Mouse (Mus musculus): ENCODE data around the gene Tas2r117. TPM values are rescaled to one million over a fixed set of nuclear protein-coding genes. Genes with fewer than 3 reads are reported as not detected.

Tas2r117 gene
- not detected in 2 replicates for total RNA-seq (2015; ENCODE audit: low replicate concordance)
- not detected in 2 replicates for total RNA-seq (2017; ENCODE audit: low replicate concordance)

DNA sequence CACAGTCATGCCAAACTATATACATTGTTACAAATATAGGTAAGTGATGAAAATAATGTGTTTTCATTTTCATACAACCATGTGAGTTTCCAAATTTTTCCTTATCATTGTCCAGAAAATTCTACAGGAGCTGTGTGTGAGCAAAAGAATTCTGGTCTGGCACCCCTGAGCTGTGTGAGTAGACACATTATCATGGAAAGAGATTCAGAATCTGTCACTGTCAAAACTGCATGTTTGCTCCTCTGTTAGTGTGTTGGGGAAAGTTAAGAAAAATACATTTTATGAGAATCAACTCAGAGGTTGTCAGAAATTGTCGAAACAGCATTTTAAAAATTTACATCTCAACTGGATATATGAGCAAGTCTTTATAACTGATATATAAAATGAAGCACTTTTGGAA is at the start of gene Tas2r117:
Gene Tas2r117, plus strand, starts transcription at position 301 of the 400 bp plus-strand sequence.
- no peak for ATAC-seq (replicated peaks; ENCODE audit: low FRiP score, poor library complexity, severe bottlenecking)

GRCm38 (mm10) chr6:132754430-132754829 is 48.2 kb upstream of the Tas2r117 start, which contains the start of gene Tas2r124:
TSS of gene Tas2r124 (plus strand) at chr6:132754730.
- no peak for ATAC-seq (replicated peaks; ENCODE audit: low FRiP score, poor library complexity, severe bottlenecking)

- no peak for ATAC-seq (replicated peaks; ENCODE audit: low FRiP score, poor library complexity, severe bottlenecking)
These were observed 40.8 kb upstream of the Tas2r117 start, which contains the start of gene Tas2r102 for GRCm38 (mm10) chr6:132761831-132762230. TSS of gene Tas2r102 (plus strand) at chr6:132762131.

- no peak for ATAC-seq (replicated peaks; ENCODE audit: low FRiP score, poor library complexity, severe bottlenecking)
These were observed 24.6 kb upstream of the Tas2r117 start, which contains the start of gene Tas2r136 for GRCm38 (mm10) chr6:132778062-132778461. TSS of gene Tas2r136 (minus strand) at chr6:132778162.

DNA sequence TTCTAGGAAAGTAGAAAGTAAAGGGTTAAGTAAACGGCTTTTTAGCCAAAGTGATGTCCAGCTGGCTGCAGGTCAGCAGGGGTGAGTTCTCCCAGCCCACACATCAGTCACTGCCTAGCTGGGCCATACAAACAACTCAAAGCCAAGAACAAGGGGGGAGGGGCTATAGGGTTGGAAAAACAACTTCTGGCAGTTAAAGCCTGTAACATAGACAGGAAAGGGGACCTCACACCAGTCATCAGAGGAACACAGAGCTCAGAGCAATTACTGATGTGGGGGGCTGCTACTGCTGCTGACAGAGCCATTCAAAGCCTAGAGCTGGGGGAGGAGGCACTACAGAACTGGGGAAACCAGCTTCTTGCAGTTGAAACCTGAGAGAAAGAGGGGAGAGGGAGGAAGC is 7.2 kb upstream of the Tas2r117 start:
- no peak for ATAC-seq (replicated peaks; ENCODE audit: low FRiP score, poor library complexity, severe bottlenecking)

DNA sequence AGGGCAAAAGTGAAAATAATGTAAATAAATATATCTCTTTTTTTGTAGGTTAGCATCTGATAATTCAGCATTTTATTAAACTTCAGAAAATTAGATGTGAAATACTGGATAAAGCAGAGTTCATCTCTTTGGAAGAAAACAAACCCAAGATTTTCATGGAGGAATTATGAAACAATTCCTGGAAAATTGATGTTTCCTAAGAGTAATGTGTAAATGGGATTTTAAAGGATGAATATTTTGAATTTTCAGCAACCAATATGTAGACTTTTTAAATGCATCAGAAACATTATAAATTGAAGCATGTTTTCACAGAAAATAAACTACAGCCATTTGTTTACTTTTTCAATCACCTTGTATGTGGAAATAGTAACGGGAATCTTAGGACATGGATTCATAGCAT is 44.2 kb downstream of the Tas2r117 start, which contains the start of gene Tas2r123:
Gene Tas2r123, plus strand, starts transcription at position 301 of the 400 bp plus-strand sequence.
- no peak for ATAC-seq (replicated peaks; ENCODE audit: low FRiP score, poor library complexity, severe bottlenecking)

Other genes starting within 250 kb of the Tas2r117 start
- not detected in 2 replicates for gene Prh1, start 233.0 kb upstream of the Tas2r117 start, total RNA-seq (2015; ENCODE audit: low replicate concordance)
- not detected in 2 replicates for gene Prh1, start 233.0 kb upstream of the Tas2r117 start, total RNA-seq (2017; ENCODE audit: low replicate concordance)
- gene Prp2, start 206.9 kb upstream of the Tas2r117 start, total RNA-seq (2015; ENCODE audit: low replicate concordance), result not detected in 2 replicates
- not detected in 2 replicates for gene Prp2, start 206.9 kb upstream of the Tas2r117 start, total RNA-seq (2017; ENCODE audit: low replicate concordance)
- gene A630073D07Rik, start 151.3 kb upstream of the Tas2r117 start, total RNA-seq (2015; ENCODE audit: low replicate concordance), result not detected in 2 replicates
- gene A630073D07Rik, start 151.3 kb upstream of the Tas2r117 start, total RNA-seq (2017; ENCODE audit: low replicate concordance), result not detected in 2 replicates
- not detected in 2 replicates for gene Tas2r120, start 145.9 kb upstream of the Tas2r117 start, total RNA-seq (2015; ENCODE audit: low replicate concordance)
- not detected in 2 replicates for gene Tas2r120, start 145.9 kb upstream of the Tas2r117 start, total RNA-seq (2017; ENCODE audit: low replicate concordance)
- gene Tas2r121, start 101.8 kb upstream of the Tas2r117 start, total RNA-seq (2015; ENCODE audit: low replicate concordance), result not detected in 2 replicates
- not detected in 2 replicates for gene Tas2r121, start 101.8 kb upstream of the Tas2r117 start, total RNA-seq (2017; ENCODE audit: low replicate concordance)
- gene Tas2r122, start 90.9 kb upstream of the Tas2r117 start, total RNA-seq (2015; ENCODE audit: low replicate concordance), result not detected in 2 replicates
- not detected in 2 replicates for gene Tas2r122, start 90.9 kb upstream of the Tas2r117 start, total RNA-seq (2017; ENCODE audit: low replicate concordance)
- not detected in 2 replicates for gene Tas2r115, start 64.8 kb upstream of the Tas2r117 start, total RNA-seq (2015; ENCODE audit: low replicate concordance)
- gene Tas2r115, start 64.8 kb upstream of the Tas2r117 start, total RNA-seq (2017; ENCODE audit: low replicate concordance), result not detected in 2 replicates
- not detected in 2 replicates for gene Tas2r124, start 48.1 kb upstream of the Tas2r117 start, total RNA-seq (2015; ENCODE audit: low replicate concordance)
- not detected in 2 replicates for gene Tas2r124, start 48.1 kb upstream of the Tas2r117 start, total RNA-seq (2017; ENCODE audit: low replicate concordance)
- not detected in 2 replicates for gene Tas2r102, start 40.7 kb upstream of the Tas2r117 start, total RNA-seq (2015; ENCODE audit: low replicate concordance)
- gene Tas2r102, start 40.7 kb upstream of the Tas2r117 start, total RNA-seq (2017; ENCODE audit: low replicate concordance), result not detected in 2 replicates
- not detected in 2 replicates for gene Tas2r136, start 24.7 kb upstream of the Tas2r117 start, total RNA-seq (2015; ENCODE audit: low replicate concordance)
- gene Tas2r136, start 24.7 kb upstream of the Tas2r117 start, total RNA-seq (2017; ENCODE audit: low replicate concordance), result not detected in 2 replicates
- not detected in 2 replicates for gene Tas2r123, start 44.3 kb downstream of the Tas2r117 start, total RNA-seq (2015; ENCODE audit: low replicate concordance)
- gene Tas2r123, start 44.3 kb downstream of the Tas2r117 start, total RNA-seq (2017; ENCODE audit: low replicate concordance), result not detected in 2 replicates
- gene Tas2r116, start 52.6 kb downstream of the Tas2r117 start, total RNA-seq (2015; ENCODE audit: low replicate concordance), result not detected in 2 replicates
- not detected in 2 replicates for gene Tas2r116, start 52.6 kb downstream of the Tas2r117 start, total RNA-seq (2017; ENCODE audit: low replicate concordance)
- not detected in 2 replicates for gene Tas2r110, start 65.2 kb downstream of the Tas2r117 start, total RNA-seq (2015; ENCODE audit: low replicate concordance)
- gene Tas2r110, start 65.2 kb downstream of the Tas2r117 start, total RNA-seq (2017; ENCODE audit: low replicate concordance), result not detected in 2 replicates
- gene Tas2r113, start 90.2 kb downstream of the Tas2r117 start, total RNA-seq (2015; ENCODE audit: low replicate concordance), result not detected in 2 replicates
- not detected in 2 replicates for gene Tas2r113, start 90.2 kb downstream of the Tas2r117 start, total RNA-seq (2017; ENCODE audit: low replicate concordance)
- not detected in 2 replicates for gene Tas2r125, start 106.8 kb downstream of the Tas2r117 start, total RNA-seq (2015; ENCODE audit: low replicate concordance)
- not detected in 2 replicates for gene Tas2r125, start 106.8 kb downstream of the Tas2r117 start, total RNA-seq (2017; ENCODE audit: low replicate concordance)
- gene Tas2r129, start 148.3 kb downstream of the Tas2r117 start, total RNA-seq (2015; ENCODE audit: low replicate concordance), result not detected in 2 replicates
- gene Tas2r129, start 148.3 kb downstream of the Tas2r117 start, total RNA-seq (2017; ENCODE audit: low replicate concordance), result not detected in 2 replicates
- not detected in 2 replicates for gene Tas2r131, start 155.1 kb downstream of the Tas2r117 start, total RNA-seq (2015; ENCODE audit: low replicate concordance)
- not detected in 2 replicates for gene Tas2r131, start 155.1 kb downstream of the Tas2r117 start, total RNA-seq (2017; ENCODE audit: low replicate concordance)
- not detected in 2 replicates for gene Tas2r109, start 178.1 kb downstream of the Tas2r117 start, total RNA-seq (2015; ENCODE audit: low replicate concordance)
- gene Tas2r109, start 178.1 kb downstream of the Tas2r117 start, total RNA-seq (2017; ENCODE audit: low replicate concordance), result not detected in 2 replicates
- gene Tas2r103, start 234.3 kb downstream of the Tas2r117 start, total RNA-seq (2015; ENCODE audit: low replicate concordance), result not detected in 2 replicates
- not detected in 2 replicates for gene Tas2r103, start 234.3 kb downstream of the Tas2r117 start, total RNA-seq (2017; ENCODE audit: low replicate concordance)

Measured in erythroblast, adult 5-6 weeks (primary cell).